Mouse (Mus musculus) lung, postnatal 10 days (tissue): ENCODE results near the gene Gm20431.

Experiments used
- DNase-seq: peaks from one replicate; pipeline ENCODE4 v3.0.0; 2021

Gm20431 gene

GRCm38 (mm10) chr2:167597492-167598186, 63.7 kb downstream of the Gm20431 start:
- DNase-seq, result peak; percentile 82

GRCm38 (mm10) chr2:167596726-167597491, 64.4 kb downstream of the Gm20431 start:
- DNase-seq, result peak; percentile 43

- no peak for DNase-seq
These were observed 65.0 kb downstream of the Gm20431 start for GRCm38 (mm10) chr2:167596262-167596661.

GRCm38 (mm10) chr2:167595761-167596171, 65.5 kb downstream of the Gm20431 start:
- peak; percentile 62 for DNase-seq

- peak; percentile 97 for DNase-seq
These were observed 66.8 kb downstream of the Gm20431 start for GRCm38 (mm10) chr2:167594444-167594934.

GRCm38 (mm10) chr2:167593551-167594250, 67.6 kb downstream of the Gm20431 start:
- no peak for DNase-seq

GRCm38 (mm10) chr2:167588774-167589577, 72.3 kb downstream of the Gm20431 start:
- DNase-seq, result peak; percentile 80

- peak; percentile 86 for DNase-seq
These were observed 74.3 kb downstream of the Gm20431 start for GRCm38 (mm10) chr2:167586976-167587375.

GRCm38 (mm10) chr2:167586041-167586440, 75.3 kb downstream of the Gm20431 start:
- peak; percentile 92 for DNase-seq

GRCm38 (mm10) chr2:167585273-167585672, 76.0 kb downstream of the Gm20431 start:
- no peak for DNase-seq

GRCm38 (mm10) chr2:167583161-167583952, 77.9 kb downstream of the Gm20431 start:
- peak; percentile 89 for DNase-seq

GRCm38 (mm10) chr2:167578521-167578920, 82.8 kb downstream of the Gm20431 start:
- DNase-seq, result no peak

- no peak for DNase-seq
These were observed 84.0 kb downstream of the Gm20431 start for GRCm38 (mm10) chr2:167577186-167577785.

- no peak for DNase-seq
These were observed 85.1 kb downstream of the Gm20431 start for GRCm38 (mm10) chr2:167576121-167576620.

- DNase-seq, result no peak
These were observed 85.7 kb downstream of the Gm20431 start for GRCm38 (mm10) chr2:167575581-167575980.

- peak; percentile 67 for DNase-seq
These were observed 86.5 kb downstream of the Gm20431 start for GRCm38 (mm10) chr2:167574814-167575213.

GRCm38 (mm10) chr2:167571442-167572220, 89.7 kb downstream of the Gm20431 start:
- DNase-seq, result no peak

GRCm38 (mm10) chr2:167570815-167571214, 90.5 kb downstream of the Gm20431 start:
- no peak for DNase-seq

GRCm38 (mm10) chr2:167569934-167570651, 91.2 kb downstream of the Gm20431 start:
- DNase-seq, result peak; percentile 90
